Mouse (Mus musculus) frontal cortex, postnatal 25 days (tissue): ENCODE data around the gene Ces4a.
"Not testable (repeated sequence)": the region's sequence is repeated elsewhere in the genome, so short reads cannot be mapped to it uniquely, and the experiment has no call there.

Experiments used
- DNase-seq, 2 experiments: peaks; one replicate each; pipeline ENCODE4 v3.0.0; 2022; ENCODE audit warnings: low spot score in 2 of 2

Ces4a gene

DNA sequence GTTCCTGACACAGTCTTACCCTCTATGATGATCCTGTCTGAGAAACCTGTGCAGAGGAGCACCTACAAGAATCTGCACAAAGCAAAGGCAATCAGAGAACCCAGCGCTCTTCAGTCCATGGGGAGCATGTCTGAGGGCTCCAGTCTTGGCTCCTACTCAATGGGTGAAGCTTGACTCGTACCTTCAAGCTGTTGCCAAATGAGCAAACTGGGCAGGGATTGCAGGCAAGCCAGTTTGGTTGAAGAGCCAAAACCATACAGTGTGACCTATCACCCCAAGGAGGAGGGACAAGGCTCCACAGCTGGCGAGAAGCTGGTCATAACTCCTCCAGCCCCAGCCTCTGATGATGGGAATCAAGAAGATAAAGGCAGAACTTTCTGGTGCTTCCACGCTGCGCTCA lies at the start of gene Ces4a:
Ces4a (plus strand) TSS at position 292 of the 400 bp plus-strand sequence.
- no peak for DNase-seq

DNA sequence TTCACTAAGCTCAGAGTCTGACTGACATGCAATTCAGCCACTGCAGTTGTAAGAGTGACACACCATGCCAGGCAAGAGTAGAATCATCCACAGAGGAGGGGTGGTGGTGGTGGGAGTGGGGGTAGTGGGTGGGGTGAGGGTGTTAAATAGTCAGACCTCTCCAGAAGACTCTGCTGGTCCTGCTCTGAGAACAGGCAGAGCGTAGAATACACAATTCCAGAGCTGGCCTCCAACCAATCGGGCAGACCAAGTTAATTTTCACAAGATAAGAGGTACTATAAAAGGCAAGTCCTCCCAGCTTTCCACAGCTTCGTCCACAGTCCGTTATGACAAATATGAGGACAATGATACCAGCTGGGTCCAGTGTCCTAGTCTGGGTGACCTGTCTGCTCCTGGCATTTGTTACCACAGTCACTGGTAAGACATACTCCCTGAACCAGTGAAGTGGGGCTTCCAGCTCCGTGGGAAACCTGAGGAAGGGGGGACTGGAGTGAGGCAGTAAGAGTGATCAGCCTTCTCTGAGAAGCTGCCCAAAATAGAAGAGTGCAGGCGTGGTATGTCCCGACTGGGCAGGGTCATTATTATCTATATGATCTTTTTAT lies 48.0 kb upstream of the Ces4a start, which contains the start of gene Ces3b:
Ces3b (plus strand) TSS at position 305 of the 602 bp plus-strand sequence.
- no peak for DNase-seq

DNA sequence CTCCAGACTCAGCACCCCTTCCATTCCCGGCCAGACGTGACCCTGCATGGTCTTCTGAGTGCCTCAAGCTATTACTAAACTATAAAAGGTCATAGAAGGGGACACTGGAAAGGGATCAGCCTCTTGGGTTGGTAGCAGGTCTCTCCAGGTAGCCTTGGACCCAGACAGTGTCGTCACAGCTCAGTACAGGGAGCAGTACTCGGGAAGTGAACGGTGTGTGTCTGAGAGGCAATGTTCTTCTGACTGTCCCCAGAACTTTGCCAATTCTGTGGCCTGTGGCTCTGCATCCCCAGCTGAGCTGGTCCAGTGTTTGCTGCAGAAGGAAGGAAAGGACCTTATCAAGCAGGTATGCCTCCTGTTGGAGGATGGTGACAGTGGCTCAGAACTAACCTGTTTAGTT lies 43.4 kb upstream of the Ces4a start:
- not testable (repeated sequence) for DNase-seq

DNA sequence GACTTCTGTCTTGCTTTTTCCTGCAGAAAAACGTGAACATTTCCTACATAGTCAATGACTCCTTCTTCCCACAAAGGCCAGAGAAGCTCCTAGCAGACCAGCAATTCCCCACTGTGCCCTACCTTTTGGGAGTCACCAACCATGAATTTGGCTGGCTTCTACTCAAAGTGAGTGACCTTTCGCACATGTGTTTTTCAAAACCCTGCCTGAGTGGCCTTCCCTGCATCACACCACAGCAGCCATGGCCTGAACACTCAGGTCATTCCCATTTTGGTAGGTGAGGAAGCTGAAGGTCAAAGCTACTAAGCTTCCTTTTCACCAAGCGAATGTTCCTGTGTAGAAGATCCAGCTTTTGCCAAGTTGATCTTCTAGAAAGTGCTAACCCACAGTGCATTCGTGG lies 43.0 kb upstream of the Ces4a start:
- DNase-seq: no peak

DNA sequence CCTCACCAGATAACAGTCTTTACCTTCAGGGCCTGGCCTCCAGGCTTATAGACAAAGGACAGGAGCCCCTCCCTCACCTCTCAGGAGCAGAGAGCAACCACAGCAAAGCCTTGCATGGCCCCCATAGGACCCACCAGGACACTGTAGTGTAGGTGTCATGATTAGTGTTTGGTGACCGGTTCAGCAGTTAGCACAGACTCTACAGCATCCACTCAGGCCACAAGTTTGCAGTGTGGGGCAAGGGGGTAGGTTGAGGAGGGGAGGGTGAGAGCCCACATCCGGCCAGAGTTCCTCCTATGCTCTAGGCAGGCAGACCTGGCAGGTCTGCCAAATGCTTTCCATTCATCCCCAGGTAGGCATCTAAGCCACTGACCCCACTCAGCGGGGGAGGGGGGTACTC lies 37.6 kb upstream of the Ces4a start:
- no peak for DNase-seq

DNA sequence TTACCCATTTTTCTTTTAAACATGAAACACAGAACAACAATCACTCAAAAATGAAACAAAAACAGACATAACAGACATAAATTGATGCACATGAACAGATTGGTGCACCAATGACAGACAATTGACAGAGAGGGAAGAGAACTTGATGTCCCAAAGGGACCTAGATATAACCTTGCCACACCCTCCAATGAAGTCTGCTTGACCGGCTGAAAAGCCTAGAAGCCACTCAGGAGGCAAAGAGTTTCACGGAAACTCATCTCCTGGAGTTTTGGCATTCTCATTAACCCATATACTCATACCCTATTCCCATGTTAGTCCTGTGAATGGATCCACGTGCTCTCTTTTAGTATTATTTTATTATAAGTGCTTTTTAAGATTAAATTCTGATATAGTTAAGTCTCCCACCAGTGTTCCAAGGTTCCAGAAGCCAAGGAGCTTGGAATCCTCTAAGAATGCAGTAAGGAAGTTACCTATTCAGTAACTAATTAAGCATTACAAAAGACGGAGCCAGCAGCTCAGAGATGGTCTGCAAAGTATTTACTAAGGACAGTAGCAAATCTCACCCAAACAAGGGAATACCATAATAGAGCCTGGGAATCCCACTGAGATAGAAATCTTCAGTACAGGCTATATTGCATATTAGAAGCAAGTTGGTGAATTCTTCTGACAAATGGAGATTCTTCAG lies 29.4 kb upstream of the Ces4a start:
- DNase-seq: not testable (repeated sequence)

DNA sequence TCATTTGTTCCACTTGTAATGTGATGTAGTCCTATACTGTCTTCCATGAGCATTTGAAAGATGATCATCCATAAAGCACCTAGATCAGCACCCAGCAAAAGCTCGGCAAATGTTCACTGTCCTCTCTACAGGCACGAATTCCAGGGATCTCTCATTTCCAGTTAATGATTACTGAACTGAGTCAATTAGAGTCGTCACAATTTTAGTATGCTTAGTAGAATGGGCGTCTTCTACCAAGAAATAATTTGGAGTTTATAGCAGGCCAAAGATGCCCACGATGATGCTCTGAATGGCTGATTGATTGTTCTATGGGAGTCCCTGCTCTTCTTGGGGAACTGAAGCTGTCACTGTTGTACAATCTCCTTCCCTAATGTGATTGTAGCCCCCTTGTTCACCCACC lies 27.9 kb upstream of the Ces4a start:
- DNase-seq: not testable (repeated sequence)

DNA sequence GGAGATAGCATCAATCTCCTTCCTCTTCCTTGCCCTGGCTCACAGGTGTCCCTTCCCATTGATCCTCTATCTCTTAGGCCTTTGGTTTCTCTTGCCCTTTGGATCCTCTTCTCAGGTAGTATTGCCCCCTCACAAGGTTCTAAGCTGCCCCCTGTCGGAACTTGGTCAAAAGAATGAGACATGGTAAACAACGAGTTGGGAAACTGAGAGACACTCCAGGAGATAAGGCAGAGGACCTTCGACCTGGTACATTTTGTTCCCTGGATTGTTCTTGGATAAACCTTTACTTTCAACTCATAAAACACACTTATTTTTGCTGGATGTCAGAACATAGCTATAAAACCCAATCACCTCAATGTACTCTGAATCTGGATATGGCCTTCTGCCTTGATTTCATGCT lies 27.4 kb upstream of the Ces4a start:
- no peak for DNase-seq

DNA sequence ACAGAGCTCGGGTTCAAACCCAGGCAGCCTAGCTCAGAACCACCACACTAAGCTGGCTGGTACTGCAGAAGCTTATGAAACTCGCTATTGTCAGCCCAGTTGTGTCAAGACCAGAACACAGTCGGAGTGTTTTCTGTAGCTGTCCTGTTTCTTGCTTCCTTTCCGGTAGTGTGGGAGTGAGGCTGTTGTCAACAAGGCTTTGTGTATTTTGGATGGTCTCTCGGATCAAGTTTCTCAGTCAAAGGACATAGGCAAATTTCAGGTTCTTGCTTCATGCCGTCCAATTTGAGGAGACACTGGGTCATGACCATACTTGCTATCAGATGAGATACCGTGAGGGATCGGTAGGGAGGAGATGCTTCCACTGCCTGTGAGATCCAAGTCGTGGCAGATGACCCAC lies 1.7 kb upstream of the Ces4a start:
- DNase-seq: no peak

DNA sequence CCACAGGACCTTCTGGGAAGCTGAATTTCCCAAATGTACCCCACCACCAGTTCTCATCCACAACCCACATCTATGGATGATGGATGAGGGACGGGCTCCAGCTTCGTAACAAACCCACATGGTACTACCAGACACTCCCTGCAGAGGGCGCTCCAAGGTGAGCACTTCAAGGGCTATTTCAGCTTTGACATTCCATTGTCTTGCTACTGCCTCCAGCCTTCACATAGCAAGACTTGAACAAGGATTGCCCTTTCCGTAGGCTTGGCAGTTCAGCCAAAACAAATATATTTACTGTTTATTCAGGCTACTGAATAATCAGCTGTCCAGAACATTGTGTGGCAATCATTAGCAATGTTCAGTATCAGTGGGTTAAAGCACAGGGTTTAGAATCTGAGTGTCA lies 6.8 kb downstream of the Ces4a start:
- DNase-seq: peak; percentile 45 to 49

DNA sequence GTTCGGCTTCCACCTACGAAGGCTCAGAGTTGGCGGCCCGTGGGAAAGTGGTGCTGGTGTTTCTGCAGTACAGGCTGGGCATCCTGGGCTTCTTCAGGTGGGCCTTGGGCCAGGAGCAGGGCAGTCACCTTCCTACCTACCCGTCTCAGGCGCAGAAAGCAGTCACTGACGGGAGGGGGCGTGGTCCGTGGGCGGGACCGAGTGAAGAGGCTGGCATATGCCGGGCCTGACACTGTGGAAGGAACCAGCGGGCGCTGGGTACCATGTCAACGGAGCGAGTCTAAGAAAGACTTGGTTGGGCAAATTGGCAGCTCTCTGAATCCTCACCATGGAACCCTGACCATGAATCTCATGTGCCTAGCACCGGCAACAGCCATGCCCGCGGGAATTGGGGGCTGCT lies 10.8 kb downstream of the Ces4a start:
- DNase-seq: no peak

DNA sequence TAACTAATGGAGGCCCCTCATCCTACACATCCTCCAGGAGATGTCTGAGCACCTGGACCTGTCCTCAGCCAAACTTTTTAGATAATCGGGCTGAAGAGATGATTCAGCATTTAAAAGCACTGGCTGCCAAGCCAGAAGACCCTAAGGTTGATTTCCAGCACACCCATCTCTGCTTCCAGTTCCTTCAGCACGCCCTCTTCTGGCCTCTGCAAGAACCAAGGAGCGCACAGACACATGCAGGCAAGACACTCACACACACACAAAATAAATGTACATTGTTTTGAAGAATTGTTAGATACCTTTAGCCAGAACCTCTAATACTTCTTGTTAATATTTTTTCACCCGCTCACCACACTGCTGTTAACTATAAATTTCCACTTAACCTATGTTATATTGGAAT lies 20.1 kb downstream of the Ces4a start:
- no peak for DNase-seq

DNA sequence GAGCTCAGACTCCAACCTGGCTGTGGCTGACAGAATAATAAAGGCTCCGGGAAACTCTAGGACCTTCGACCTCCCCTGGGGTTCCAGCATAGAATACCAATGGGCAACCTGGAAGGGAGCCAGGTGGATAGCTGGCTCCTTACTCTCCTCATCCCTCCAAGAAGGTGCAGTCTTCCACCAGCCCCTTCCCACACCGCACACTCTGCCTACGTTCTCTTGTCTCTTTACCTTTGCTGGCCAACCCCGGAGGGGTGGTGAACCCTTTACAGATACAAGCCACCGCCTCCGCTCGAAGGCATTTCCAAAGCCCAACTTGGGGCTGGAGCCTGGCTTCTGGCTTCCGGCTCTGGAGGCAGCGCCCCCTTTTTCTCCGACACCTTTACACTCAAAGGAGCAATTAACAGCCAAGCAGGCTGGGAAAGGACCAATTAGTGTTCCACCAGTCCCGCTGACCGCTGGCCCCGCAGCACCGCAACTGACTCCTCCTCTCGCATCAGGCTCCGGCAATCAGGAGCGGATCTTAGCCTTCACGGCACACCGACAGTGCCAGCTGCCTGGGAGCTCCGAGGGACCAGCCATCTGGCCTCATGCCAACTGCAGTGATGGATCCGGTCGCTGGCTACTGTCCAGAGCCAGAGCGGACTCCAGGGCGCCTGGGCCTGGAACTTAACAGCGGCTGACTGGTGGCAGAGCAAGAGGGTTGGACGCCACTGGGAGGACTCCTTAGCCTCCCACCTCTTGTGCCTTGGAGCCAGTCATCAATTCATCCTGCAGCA lies 21.2 kb downstream of the Ces4a start:
- DNase-seq: peak; percentile 42 to 54

DNA sequence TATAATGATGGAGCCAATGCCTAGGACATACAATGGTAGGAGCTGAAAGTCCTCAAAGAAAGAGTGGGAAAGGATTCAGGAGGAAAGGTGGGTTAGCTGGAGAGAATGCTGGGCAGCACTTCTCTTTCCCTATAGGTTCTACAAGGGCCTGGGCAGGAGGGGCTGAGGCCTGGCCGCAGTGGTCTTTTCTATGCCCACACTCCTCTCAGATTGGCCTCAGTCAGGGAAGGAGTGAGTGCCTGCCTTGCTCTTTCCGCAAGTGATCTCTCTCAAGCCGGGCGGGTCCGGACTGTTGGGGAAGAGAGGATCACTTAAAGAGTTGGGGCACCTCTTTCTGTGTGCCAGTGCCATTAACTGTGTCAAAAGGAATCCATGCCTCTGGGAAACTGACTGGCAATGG lies 22.7 kb downstream of the Ces4a start:
- no peak for DNase-seq

DNA sequence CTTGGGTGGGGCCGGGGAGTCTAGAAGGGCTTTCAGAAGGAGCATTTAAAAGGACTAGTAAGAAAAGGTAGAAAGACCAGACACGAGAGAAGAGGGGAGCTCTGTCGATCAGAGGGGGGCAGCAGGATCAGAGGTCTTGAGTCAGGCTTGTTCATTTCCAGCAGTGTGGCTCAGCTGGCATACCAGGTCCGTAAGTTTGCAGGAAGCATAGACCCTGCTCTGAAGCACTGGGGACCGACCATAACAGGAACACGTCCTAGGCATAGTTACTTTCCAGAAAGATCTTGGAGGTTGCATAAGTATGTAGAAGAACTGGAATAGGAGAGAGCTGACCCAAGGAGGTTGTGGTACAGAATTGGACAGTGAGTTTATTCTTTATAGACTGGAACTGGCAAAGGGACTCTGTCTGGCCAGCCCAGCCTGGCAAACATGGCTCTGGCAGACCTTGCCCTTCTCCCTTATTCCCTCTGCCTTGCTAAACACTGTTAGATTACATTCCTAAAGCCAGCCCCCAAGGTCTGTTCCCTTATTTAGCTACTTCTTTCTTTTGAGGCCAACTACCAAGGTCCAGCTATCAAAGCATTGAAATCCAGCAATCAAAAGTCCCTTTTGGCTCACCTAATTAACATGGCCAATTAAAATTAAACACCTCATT lies 23.6 kb downstream of the Ces4a start:
- no peak for DNase-seq

DNA sequence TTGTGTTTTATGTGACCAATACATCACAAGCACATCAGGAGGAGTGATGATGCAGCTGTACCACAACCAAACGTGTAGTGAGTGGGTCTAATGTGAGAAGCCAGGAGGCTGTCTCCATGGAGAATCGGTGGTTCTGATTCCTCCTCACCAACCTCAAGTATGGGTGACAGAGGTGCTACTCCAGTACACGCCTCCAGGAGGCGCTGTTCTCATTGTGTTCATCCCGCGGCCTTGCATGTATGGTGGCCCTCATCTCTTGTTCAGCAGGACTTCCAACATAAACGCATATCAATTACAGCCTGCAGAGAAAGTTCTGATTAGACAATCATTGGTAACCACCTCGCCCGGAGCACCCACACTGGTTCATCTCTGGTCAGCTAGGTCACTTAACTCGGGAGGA lies 26.0 kb downstream of the Ces4a start:
- DNase-seq: no peak

DNA sequence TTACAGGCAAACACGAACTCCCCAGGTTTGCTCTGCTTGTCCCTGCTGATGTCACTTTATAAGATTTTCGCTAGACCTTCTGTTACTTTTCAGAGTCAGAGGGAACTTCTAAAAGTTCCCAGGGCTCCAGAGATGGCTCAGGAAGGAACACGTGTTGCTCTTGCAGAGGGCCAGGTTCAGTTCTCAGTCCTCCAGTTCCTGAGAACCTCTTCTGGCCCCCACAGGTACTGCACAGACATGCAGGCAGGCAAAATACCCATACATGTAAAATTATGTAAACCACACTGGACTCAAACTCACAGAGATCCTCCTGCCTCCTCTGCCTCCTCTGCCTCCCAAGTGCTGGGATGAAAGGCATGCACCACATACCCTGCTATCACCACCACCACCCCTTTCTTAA lies 26.5 kb downstream of the Ces4a start:
- no peak for DNase-seq

DNA sequence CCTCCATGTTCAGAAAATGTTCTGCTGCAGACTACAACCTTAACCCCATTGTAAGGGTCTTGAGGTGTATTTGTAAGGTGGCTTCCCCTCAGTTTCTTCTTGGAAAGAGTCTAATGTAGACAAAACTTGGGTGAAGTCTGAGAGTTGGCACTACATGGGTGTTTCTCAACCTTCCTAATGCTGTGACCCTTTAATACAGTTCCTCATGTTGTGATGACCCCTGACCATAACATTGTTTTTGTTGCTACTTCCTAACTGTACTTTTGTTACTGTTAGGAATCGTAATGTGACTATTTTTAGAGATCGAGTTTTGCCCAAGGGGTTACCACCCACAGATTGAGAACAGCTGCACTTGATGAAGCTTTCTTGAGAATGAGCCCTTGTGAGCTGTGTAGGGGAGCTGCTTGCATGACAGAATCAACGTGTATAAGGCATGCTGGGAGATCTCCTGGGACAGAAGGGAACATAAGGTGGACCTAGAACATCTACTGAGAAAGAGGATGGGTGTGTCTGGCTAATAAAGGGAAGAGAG lies 29.6 kb downstream of the Ces4a start:
- no peak for DNase-seq

DNA sequence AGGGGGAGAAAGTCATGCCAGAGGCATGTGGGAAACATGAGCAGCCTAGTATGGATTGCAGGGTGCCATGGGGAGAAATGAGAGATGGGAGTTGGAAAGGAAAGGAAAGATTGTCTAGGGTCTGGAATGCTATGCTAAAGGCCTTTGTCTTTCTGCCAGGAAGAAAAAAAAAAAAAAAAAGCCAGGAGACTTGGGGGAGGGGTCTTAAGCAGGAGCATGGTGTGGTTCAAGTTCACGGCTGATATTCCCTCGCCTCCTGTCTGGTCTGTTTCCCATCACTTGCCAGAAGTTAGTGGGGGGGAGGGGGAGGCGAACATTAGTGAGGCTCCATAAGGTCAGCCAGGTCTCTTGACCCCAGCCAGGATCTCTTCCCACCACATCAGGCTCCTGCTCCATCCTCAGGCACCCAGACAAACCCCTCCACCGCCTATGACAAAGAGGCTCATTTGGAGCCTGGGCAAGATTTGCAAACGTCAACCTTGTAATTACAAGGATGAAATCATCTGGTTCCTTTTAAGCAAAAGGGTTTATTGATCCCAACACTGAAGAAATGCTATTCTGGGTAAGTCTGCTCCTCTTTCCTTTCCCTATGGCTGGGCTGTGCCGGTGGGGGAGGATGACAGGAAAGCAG lies 32.8 kb downstream of the Ces4a start:
- no peak for DNase-seq

DNA sequence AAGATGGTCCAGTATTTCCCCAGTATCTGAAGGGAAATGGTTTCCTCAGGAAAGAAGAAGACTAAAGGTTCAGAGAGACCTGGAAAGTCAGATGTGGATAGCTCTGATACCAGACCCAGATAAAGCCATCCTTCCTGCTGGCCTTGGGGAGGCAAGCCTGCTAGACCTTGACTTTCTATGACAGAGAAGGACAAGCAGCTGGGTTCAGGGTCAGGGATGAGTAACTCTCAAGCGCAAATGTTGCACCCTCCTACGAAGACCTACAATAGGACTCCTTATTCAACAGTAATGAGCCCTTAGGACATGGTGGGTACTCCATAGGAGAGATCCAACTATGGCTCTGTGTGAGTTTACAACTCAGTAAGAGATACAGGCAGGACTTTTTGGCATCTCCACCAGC lies 33.6 kb downstream of the Ces4a start:
- DNase-seq: no peak

DNA sequence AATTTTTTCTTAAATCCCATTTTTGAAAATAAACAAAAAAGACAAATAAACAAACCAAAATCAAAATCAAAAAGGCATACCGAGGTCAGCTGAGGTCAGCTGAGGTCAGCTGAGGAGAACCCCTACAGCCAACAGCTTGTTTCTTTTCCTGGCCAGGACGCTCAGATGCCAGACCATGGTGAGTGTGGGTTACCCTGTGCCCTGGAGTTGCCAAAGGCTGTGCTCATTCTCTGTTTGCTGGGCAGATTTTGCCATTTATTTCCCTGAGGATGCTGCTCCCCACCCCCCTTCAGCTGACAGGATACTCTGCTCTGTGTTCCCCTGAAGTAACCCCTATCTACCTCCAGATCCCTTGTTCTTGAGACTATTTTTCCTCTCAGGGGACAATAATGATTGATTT lies 35.5 kb downstream of the Ces4a start:
- no peak for DNase-seq

DNA sequence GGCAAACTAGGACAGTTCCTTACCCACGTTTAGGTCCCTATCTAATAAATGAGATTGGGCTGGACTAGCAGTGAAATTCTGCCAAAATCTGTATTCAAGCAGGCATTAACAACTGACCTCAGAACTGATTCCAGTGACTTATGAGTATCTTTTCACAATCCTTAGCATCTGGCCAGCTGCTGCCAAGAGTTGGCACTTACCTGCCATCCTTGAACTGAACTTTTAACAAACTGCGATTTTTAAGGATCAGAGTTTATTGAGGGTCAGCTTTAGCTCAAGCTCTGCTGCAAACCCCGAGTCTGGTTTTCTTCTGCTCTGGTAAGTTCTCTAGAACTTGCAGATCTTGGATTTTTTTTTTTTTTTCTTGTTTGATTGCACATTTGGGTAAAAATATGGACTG lies 38.0 kb downstream of the Ces4a start:
- DNase-seq: no peak
